Comparison of ENCODE assay signal across 10 mouse cellular contexts in genomic region chr4:137443625-137444024, GRCm38 (mm10). TPM values are rescaled to one million over a fixed set of nuclear protein-coding genes. Genes with fewer than 3 reads are reported as not detected.
DNase-seq lines count a peak whose midpoint lies in the region; ATAC-seq and TF ChIP-seq lines count a peak whose summit lies in the region.
"Had no signal": no experiment of that assay in that cellular context is flagged by ENCODE, and none has a peak within 500 bp of the region (broad histone marks: within the 10 kb centered on the region; RNA-seq: fewer than 3 reads in every experiment).

No protein-coding gene starts in this region.

- H3K27ac ChIP-seq in liver, embryonic 14.5 days: no peak overlapping the region
- H3K27ac ChIP-seq: heart, embryonic 15.5 days; stomach, embryonic 15.5 days had no signal

- 0 out of 2 replicates have a peak overlapping the region, but pooled peaks have one; percentile 8 for H3K4me2 ChIP-seq in liver, embryonic 14.5 days (ENCODE audit: low read depth)
- H3K4me2 ChIP-seq: heart, embryonic 15.5 days; stomach, embryonic 15.5 days had no signal

- H3K27me3 ChIP-seq in liver, embryonic 14.5 days (ENCODE audit: control insufficient read depth, insufficient read depth, low read length): no peaks in the 10 kb centered on the region
- H3K27me3 ChIP-seq: heart, embryonic 15.5 days; stomach, embryonic 15.5 days had no signal

- no peak overlapping the region for H3K9ac ChIP-seq in liver, embryonic 14.5 days (replicated peaks)
- H3K9ac ChIP-seq: heart, embryonic 15.5 days; stomach, embryonic 15.5 days had no signal

- TF ChIP-seq EP300 in liver, embryonic 14.5 days (IDR thresholded peaks at IDR 0.05; ENCODE audit: low read depth): no peak

- peak; percentile 91 for TF ChIP-seq CTCF in liver, embryonic 14.5 days (IDR thresholded peaks at IDR 0.05; ENCODE audit: low read depth)

- no peak overlapping the region for H3K4me3 ChIP-seq in liver, embryonic 14.5 days (ENCODE audit: insufficient read depth in 1 of 2, low read depth in 2 of 2, low read length in 2 of 2)
- H3K4me3 ChIP-seq: heart, embryonic 15.5 days; stomach, embryonic 15.5 days had no signal

- no peak for ATAC-seq in liver, embryonic 14.5 days (ENCODE audit: insufficient read depth)

- H3K9me3 ChIP-seq in liver, embryonic 14.5 days (ENCODE audit: control insufficient read depth, low read length): no peaks in the 10 kb centered on the region
- H3K9me3 ChIP-seq: heart, embryonic 15.5 days; stomach, embryonic 15.5 days had no signal

- H3K36me3 ChIP-seq in liver, embryonic 14.5 days (replicated peaks; ENCODE audit: control insufficient read depth, insufficient read depth, low read depth): no peaks in the 10 kb centered on the region
- H3K36me3 ChIP-seq: heart, embryonic 15.5 days; stomach, embryonic 15.5 days had no signal

- H3K4me1 ChIP-seq in liver, embryonic 14.5 days (replicated peaks; ENCODE audit: control insufficient read depth in 2 of 2, insufficient read depth in 2 of 2, low read length in 1 of 2): peaks cover 30 to 36% of the 10 kb centered on the region in 2 experiments

- DNase-seq in B cell, adult 2 months: peak; percentile 75 to 76
- peak; percentile 74 for DNase-seq in ZHBTc4 (ENCODE audit: low read depth, low spot score)
- DNase-seq in cerebellum, postnatal 36 days: peak; percentile 83 to 90
- DNase-seq in heart, adult 9 months (ENCODE audit: low spot score in 2 of 2): peak; percentile 28 to 79
- peak; percentile 58 to 88 for DNase-seq in kidney, postnatal 25 days
- peak; percentile 32 to 56 (median 44) for DNase-seq in liver, embryonic 14.5 days (ENCODE audit: low read depth in 3 of 3, low spot score in 3 of 3)
- peak; percentile 34 for DNase-seq in retina, adult 2 months (ENCODE audit: low read depth, low spot score)
- peak; percentile 81 for DNase-seq in urinary bladder, postnatal 25 days (ENCODE audit: low spot score)

- 34% methylated on average over 5 of the region's 5 CpGs for WGBS in liver, embryonic 14.5 days (ENCODE audit: insufficient replicate concordance)

RNA-seq across cellular contexts. Expression of gene 1700013G24Rik, which starts 9.5 kb away (rescaled TPM):
- polyA plus RNA-seq in liver, embryonic 14.5 days (2012; rRNA removed): not detected in 2 replicates
- polyA plus RNA-seq in liver, embryonic 14.5 days (2014; fragmentation: Nextera tagmentation; extraction: Ambion mirVana): not detected in 2 replicates
- polyA plus RNA-seq: heart, embryonic 15.5 days; stomach, embryonic 15.5 days had no signal

RNA-seq across cellular contexts. Expression of gene Cela3b, which starts 13.3 kb away (rescaled TPM):
- polyA plus RNA-seq in liver, embryonic 14.5 days (2012; rRNA removed): 0.06 TPM in 2 replicates
- polyA plus RNA-seq in liver, embryonic 14.5 days (2014; fragmentation: Nextera tagmentation; extraction: Ambion mirVana): not detected in 2 replicates
- polyA plus RNA-seq: heart, embryonic 15.5 days had no signal

RNA-seq across cellular contexts. Expression of gene Hspg2, which starts 24.9 kb away (rescaled TPM):
- 2.4 and 3.3 TPM in 2 replicates for polyA plus RNA-seq in liver, embryonic 14.5 days (2012; rRNA removed)
- polyA plus RNA-seq in liver, embryonic 14.5 days (2014; fragmentation: Nextera tagmentation; extraction: Ambion mirVana): 4.3 and 5.0 TPM in 2 replicates

RNA-seq across cellular contexts. Expression of gene Cela3a, which starts 34.0 kb away (rescaled TPM):
- not detected in 2 replicates for polyA plus RNA-seq in liver, embryonic 14.5 days (2012; rRNA removed)
- polyA plus RNA-seq in liver, embryonic 14.5 days (2014; fragmentation: Nextera tagmentation; extraction: Ambion mirVana): not detected in 2 replicates
- polyA plus RNA-seq: heart, embryonic 15.5 days had no signal

Comparison
In these comparisons a context has a peak if more than half of its experiments do, and no peak if none do; other contexts are left out.
1. DNase-seq: peak in every context shown above with its lines; median percentile 86 in cerebellum, postnatal 36 days; 81 in urinary bladder, postnatal 25 days; 76 in B cell, adult 2 months; 74 in ZHBTc4; 73 in kidney, postnatal 25 days; 54 in heart, adult 9 months; 44 in liver, embryonic 14.5 days; 34 in retina, adult 2 months.